Mouse (Mus musculus) CH12.LX (cell line): ENCODE results near the gene Fv1. TPM values are rescaled to one million over a fixed set of nuclear protein-coding genes. Genes with fewer than 3 reads are reported as not detected.

Experiments
- DNase-seq: peaks from one replicate; pipeline ENCODE4 v3.0.0-alpha.2; 2013; ENCODE audit errors: extremely low read depth
- H3K27ac ChIP-seq: 2 replicates; pipeline ENCODE4 v1.5.1; 2012; ENCODE audit warnings: low read depth, mild to moderate bottlenecking, control low read depth, moderate library complexity; ENCODE audit not compliant: insufficient read depth
- H3K27me3 ChIP-seq: replicated peaks from 2 replicates; pipeline ENCODE3; 2012; ENCODE audit warnings: inconsistent platforms
- H3K36me3 ChIP-seq, 2 experiments: replicated peaks in 1 of 2; 2 replicates each; pipeline versions ENCODE3 to v1.6.1; 2012; ENCODE audit warnings: inconsistent platforms in 1 of 2, low read length in 1 of 2, mild to moderate bottlenecking in 1 of 2, mixed read lengths in 1 of 2, moderate library complexity in 1 of 2; ENCODE audit not compliant: control insufficient read depth in 1 of 2, insufficient read depth in 1 of 2
- H3K4me1 ChIP-seq, 2 experiments: 2 replicates each; pipeline ENCODE4 v1.6.1; 2012; ENCODE audit warnings: inconsistent platforms in 1 of 2, moderate library complexity in 1 of 2; ENCODE audit not compliant: insufficient read depth in 2 of 2, control insufficient read depth in 1 of 2
- H3K4me2 ChIP-seq: 2 replicates; pipeline ENCODE4 v1.6.1; 2012; ENCODE audit warnings: low read depth, mild to moderate bottlenecking, control low read depth; ENCODE audit not compliant: poor library complexity, insufficient read depth, severe bottlenecking
- H3K4me3 ChIP-seq, 3 experiments: fragments of 150-350 bp in 1 of 3; sonication (generic) in 1 of 3; replicated peaks in 1 of 3; 2 replicates each; pipeline versions ENCODE3 to v1.5.1; 2011 to 2012; ENCODE audit warnings: low read depth in 2 of 3, low read length in 2 of 3, mild to moderate bottlenecking in 2 of 3, moderate library complexity in 2 of 3, control low read depth in 1 of 3, improper control_type of control experiment in 1 of 3, inconsistent platforms in 1 of 3, mixed read lengths in 1 of 3; ENCODE audit not compliant: poor library complexity in 1 of 3
- H3K79me2 ChIP-seq: replicated peaks from 2 replicates; pipeline ENCODE4 v1.6.1; 2012; ENCODE audit warnings: mild to moderate bottlenecking, moderate library complexity; ENCODE audit not compliant: control insufficient read depth, poor library complexity, insufficient read depth, severe bottlenecking; ENCODE audit errors: extremely low read depth
- H3K9ac ChIP-seq: 2 replicates; pipeline ENCODE4 v1.6.1; 2012; ENCODE audit warnings: low read depth, mild to moderate bottlenecking, control low read depth, moderate library complexity; ENCODE audit not compliant: insufficient read depth
- H3K9me3 ChIP-seq: replicated peaks from 2 replicates; pipeline ENCODE3; 2012; ENCODE audit warnings: low read length, inconsistent platforms, mixed read lengths
- BHLHE40 ChIP-seq: IDR thresholded peaks from 2 replicates; pipeline ENCODE4 v1.6.1; 2011; ENCODE audit warnings: mild to moderate bottlenecking, low read depth, low read length, improper control_type of control experiment
- CHD1 ChIP-seq: IDR thresholded peaks from 2 replicates; pipeline ENCODE4 v1.6.1; 2012; ENCODE audit warnings: low read depth, low read length, improper control_type of control experiment, inconsistent platforms
- CHD2 ChIP-seq: IDR thresholded peaks from 2 replicates; pipeline ENCODE4 v1.6.1; 2011; ENCODE audit warnings: low read length, improper control_type of control experiment
- CTCF ChIP-seq, 2 experiments: IDR thresholded peaks in 1 of 2; conservative IDR thresholded peaks in 1 of 2; 2 replicates each; pipeline ENCODE4 v1.5.1; 2011 to 2012; ENCODE audit warnings: low read depth in 2 of 2, low read length in 2 of 2, improper control_type of control experiment in 1 of 2, inconsistent platforms in 1 of 2, mild to moderate bottlenecking in 1 of 2, moderate library complexity in 1 of 2
- E2F4 ChIP-seq: IDR thresholded peaks from 2 replicates; pipeline ENCODE4 v1.6.1; 2011; ENCODE audit warnings: low read depth, low read length, improper control_type of control experiment; ENCODE audit not compliant: insufficient replicate concordance
- ELF1 ChIP-seq: IDR thresholded peaks from 2 replicates; pipeline ENCODE4 v1.6.1; 2014; ENCODE audit warnings: low read depth, mild to moderate bottlenecking, inconsistent platforms, low read length, improper control_type of control experiment
- EP300 ChIP-seq: IDR thresholded peaks from 2 replicates; pipeline ENCODE4 v1.6.1; 2011; ENCODE audit warnings: low read length, improper control_type of control experiment
- ETS1 ChIP-seq: conservative IDR thresholded peaks from 2 replicates; pipeline ENCODE4 v1.6.1; 2012; ENCODE audit warnings: low read depth, mild to moderate bottlenecking, inconsistent platforms, low read length, improper control_type of control experiment, moderate library complexity
- GABPA ChIP-seq: IDR thresholded peaks from 2 replicates; pipeline ENCODE4 v1.6.1; 2012; ENCODE audit warnings: low read depth, low read length, improper control_type of control experiment, inconsistent platforms; ENCODE audit not compliant: insufficient replicate concordance
- HCFC1 ChIP-seq: IDR thresholded peaks from 2 replicates; pipeline ENCODE4 v1.6.1; 2012; ENCODE audit warnings: low read depth, mild to moderate bottlenecking, inconsistent platforms, low read length, improper control_type of control experiment
- IRF4 ChIP-seq: IDR thresholded peaks from 2 replicates; pipeline ENCODE4 v1.6.1; 2014; ENCODE audit warnings: low read depth, mild to moderate bottlenecking, inconsistent platforms, low read length, improper control_type of control experiment
- JUN ChIP-seq: IDR thresholded peaks from 2 replicates; pipeline ENCODE4 v1.6.1; 2011; ENCODE audit warnings: low read depth, mild to moderate bottlenecking, low read length, improper control_type of control experiment, moderate library complexity; ENCODE audit not compliant: insufficient read depth
- JUND ChIP-seq: conservative IDR thresholded peaks from 2 replicates; pipeline ENCODE4 v1.6.1; 2011; ENCODE audit warnings: low read depth, low read length, improper control_type of control experiment
- KAT2A ChIP-seq: IDR thresholded peaks from 2 replicates; pipeline ENCODE4 v1.6.1; 2012; ENCODE audit warnings: low read length, improper control_type of control experiment, inconsistent platforms; ENCODE audit not compliant: insufficient replicate concordance
- MAFK ChIP-seq: IDR thresholded peaks from 2 replicates; pipeline ENCODE4 v1.6.1; 2011; ENCODE audit warnings: low read length, improper control_type of control experiment; ENCODE audit not compliant: insufficient replicate concordance
- MAX ChIP-seq: IDR thresholded peaks from 2 replicates; pipeline ENCODE4 v1.6.1; 2011; ENCODE audit warnings: low read length, improper control_type of control experiment
- MAZ ChIP-seq: IDR thresholded peaks from 2 replicates; pipeline ENCODE4 v1.6.1; 2012; ENCODE audit warnings: low read depth, mild to moderate bottlenecking, inconsistent platforms, low read length, improper control_type of control experiment, moderate library complexity
- MEF2A ChIP-seq: IDR thresholded peaks from 2 replicates; pipeline ENCODE4 v1.6.1; 2014; ENCODE audit warnings: low read depth, mild to moderate bottlenecking, inconsistent platforms, low read length, improper control_type of control experiment, borderline replicate concordance
- MXI1 ChIP-seq: IDR thresholded peaks from 2 replicates; pipeline ENCODE4 v1.6.1; 2011; ENCODE audit warnings: mild to moderate bottlenecking, low read depth, low read length, improper control_type of control experiment
- MYC ChIP-seq: IDR thresholded peaks from 2 replicates; pipeline ENCODE4 v1.6.1; 2011; ENCODE audit warnings: low read depth, mild to moderate bottlenecking, improper control_type of control experiment, low read length
- NELFE ChIP-seq: IDR thresholded peaks from 2 replicates; pipeline ENCODE4 v1.6.1; 2011; ENCODE audit warnings: low read depth, low read length, improper control_type of control experiment
- NRF1 ChIP-seq: IDR thresholded peaks from 2 replicates; pipeline ENCODE4 v1.6.1; 2014; ENCODE audit warnings: low read depth, mild to moderate bottlenecking, inconsistent platforms, low read length, improper control_type of control experiment, moderate library complexity
- PAX5 ChIP-seq: IDR thresholded peaks from 2 replicates; pipeline ENCODE4 v1.6.1; 2012; ENCODE audit warnings: low read length, inconsistent platforms, mixed read lengths
- POLR2A ChIP-seq: IDR thresholded peaks from 2 replicates; pipeline ENCODE4 v1.6.1; 2011; ENCODE audit warnings: low read depth, mild to moderate bottlenecking, improper control_type of control experiment, low read length
- POLR2AphosphoS2 ChIP-seq: IDR thresholded peaks from 2 replicates; pipeline ENCODE4 v1.6.1; 2011; ENCODE audit warnings: low read depth, low read length, improper control_type of control experiment
- RAD21 ChIP-seq: IDR thresholded peaks from 2 replicates; pipeline ENCODE4 v1.6.1; 2011; ENCODE audit warnings: low read depth, mild to moderate bottlenecking, low read length, improper control_type of control experiment, moderate library complexity
- RCOR1 ChIP-seq: conservative IDR thresholded peaks from 2 replicates; pipeline ENCODE4 v1.6.1; 2012; ENCODE audit warnings: low read depth, mild to moderate bottlenecking, inconsistent platforms, low read length, improper control_type of control experiment
- SIN3A ChIP-seq: IDR thresholded peaks from 2 replicates; pipeline ENCODE4 v1.6.1; 2012; ENCODE audit warnings: low read length, improper control_type of control experiment, inconsistent platforms
- SMC3 ChIP-seq: IDR thresholded peaks from 2 replicates; pipeline ENCODE4 v1.6.1; 2011; ENCODE audit warnings: low read depth, low read length, improper control_type of control experiment
- TBP ChIP-seq: conservative IDR thresholded peaks from 2 replicates; pipeline ENCODE4 v1.6.1; 2011; ENCODE audit warnings: low read depth, low read length, improper control_type of control experiment
- TCF12 ChIP-seq: IDR thresholded peaks from 2 replicates; pipeline ENCODE4 v1.6.1; 2014; ENCODE audit warnings: low read depth, mild to moderate bottlenecking, inconsistent platforms, low read length, improper control_type of control experiment
- UBTF ChIP-seq: IDR thresholded peaks from 2 replicates; pipeline ENCODE4 v1.6.1; 2012; ENCODE audit warnings: low read depth, mild to moderate bottlenecking, inconsistent platforms, low read length, improper control_type of control experiment, moderate library complexity
- USF1 ChIP-seq: IDR thresholded peaks from 2 replicates; pipeline ENCODE4 v1.6.1; 2014; ENCODE audit warnings: low read depth, mild to moderate bottlenecking, inconsistent platforms, low read length, improper control_type of control experiment
- USF2 ChIP-seq: conservative IDR thresholded peaks from 2 replicates; pipeline ENCODE4 v1.6.1; 2011; ENCODE audit warnings: low read depth, low read length, improper control_type of control experiment
- ZC3H11A ChIP-seq: IDR thresholded peaks from 2 replicates; pipeline ENCODE4 v1.6.1; 2012; ENCODE audit warnings: low read depth, mild to moderate bottlenecking, inconsistent platforms, low read length, improper control_type of control experiment
- ZKSCAN1 ChIP-seq: IDR thresholded peaks from 2 replicates; pipeline ENCODE4 v1.6.1; 2012; ENCODE audit warnings: low read depth, inconsistent platforms, low read length, improper control_type of control experiment, borderline replicate concordance
- ZMIZ1 ChIP-seq: IDR thresholded peaks from 2 replicates; pipeline ENCODE4 v1.6.1; 2012; ENCODE audit warnings: low read depth, mild to moderate bottlenecking, inconsistent platforms, low read length, improper control_type of control experiment
- ZNF384 ChIP-seq: IDR thresholded peaks from 2 replicates; pipeline ENCODE4 v1.6.1; 2012; ENCODE audit warnings: low read depth, low read length, improper control_type of control experiment, inconsistent platforms
- dilution Hi-C: fragments of 300-500 bp; cut with MboI; formaldehyde crosslinking; loops from 2 replicates; pipeline ENCODE4 v1.14.3; 2020; ENCODE audit warnings: low sequenced_read_pairs; ENCODE audit not compliant: extremely low pct_unique_long_range_greater_than_20kb, extremely low pct_ligation_motif_present
- in situ Hi-C: fragments of 300-500 bp; cut with MboI; formaldehyde crosslinking; loops from 3 replicates; pipeline ENCODE4 v1.14.3; 2019; ENCODE audit warnings: low sequenced_read_pairs, low pct_ligation_motif_present, low pct_unique_long_range_greater_than_20kb, mixed read lengths
- polyA plus RNA-seq: library from polyadenylated mRNA; unstranded; fragments of >175 nt; gene quantifications from 2 replicates; pipeline ENCODE4 v1.2.1, GENCODE M21; 2012; ENCODE audit warnings: low read depth; ENCODE audit not compliant: insufficient read length
- total RNA-seq, 2 experiments: library from RNA; depleted of rRNA; stranded (reverse); fragments of 300-350 nt in 1 of 2; fragments of >200 nt in 1 of 2; gene quantifications; 2 replicates each; pipeline ENCODE4 v1.2.3; 2012 to 2014

Gene Fv1
- total and polyA plus RNA-seq, 3 experiments, result 2.1 to 4.0 (median 3.0) TPM

DNA sequence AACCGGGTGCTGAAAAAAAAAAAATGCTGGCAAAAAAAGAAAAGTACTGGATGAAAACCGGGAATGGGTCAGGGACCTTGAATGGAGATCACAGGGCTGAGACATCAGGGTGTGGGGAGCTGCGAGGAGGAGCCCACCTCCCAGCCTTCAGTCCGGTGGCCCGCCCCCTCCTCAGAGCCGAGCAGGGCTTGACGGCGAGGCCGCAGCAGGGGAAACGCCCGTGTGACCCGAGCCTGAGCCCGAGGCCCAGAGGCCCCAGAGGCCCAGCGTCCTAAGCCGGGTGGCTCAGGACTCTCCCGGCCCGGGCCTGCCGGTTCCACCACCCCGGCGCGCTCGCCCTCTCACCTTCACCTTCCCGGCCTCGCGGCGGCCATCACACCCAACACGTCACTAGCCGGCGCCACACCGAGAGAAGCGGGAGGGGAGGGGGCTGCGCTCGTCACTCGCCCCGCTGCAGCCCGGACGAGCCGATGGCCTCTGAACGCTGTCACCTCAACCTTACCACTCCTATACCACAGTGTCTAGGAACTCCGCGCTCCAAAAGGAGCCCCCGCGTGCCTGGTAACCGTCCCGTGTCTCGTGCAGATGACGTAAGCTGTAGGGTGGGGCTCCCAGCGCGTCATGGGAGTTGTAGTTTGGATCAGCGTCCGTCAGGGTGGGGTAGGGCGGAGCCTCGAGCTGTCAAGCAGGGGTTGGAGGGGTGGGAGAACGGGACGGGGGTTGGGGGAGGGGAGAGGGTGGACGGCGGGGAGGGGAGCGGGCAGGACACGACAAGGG, 35.7 kb downstream of the Fv1 start, which contains the start of gene Mfn2:
Gene Mfn2, minus strand, starts transcription at position 392 of the 777 bp plus-strand sequence.
- H3K4me1 ChIP-seq, result peaks cover 10 to 15% of the 10 kb centered on the region in 2 experiments
- peak within 1 kb of the TSS; percentile 82 for H3K4me2 ChIP-seq
- H3K4me3 ChIP-seq, result peak within 1 kb of the TSS; percentile 83 to 95 (median 93)
- H3K9ac ChIP-seq, result peak within 1 kb of the TSS; percentile 92
- peak; percentile 86 for DNase-seq
- H3K27ac ChIP-seq, result peak within 1 kb of the TSS; percentile 82
- peaks cover 4% of the 10 kb centered on the region; the same call in 1 of the 2 replicates for H3K79me2 ChIP-seq
- H3K27me3 ChIP-seq, result peaks cover 8% of the 10 kb centered on the region
- H3K9me3 ChIP-seq, result no peaks in the 10 kb centered on the region
- in situ Hi-C loops (no loop called here), dilution Hi-C loops (no loop called here)
- H3K36me3 ChIP-seq, result peaks cover 17 to 37% of the 10 kb centered on the region in 2 experiments
- 0 out of 2 replicates have a peak, but pooled peaks have one; percentile 27 for TF ChIP-seq NELFE
- TF ChIP-seq RAD21, result no peak
- TF ChIP-seq MEF2A, result no peak
- no peak for TF ChIP-seq ZKSCAN1
- TF ChIP-seq MAX, result peak; percentile 39; the same call in 1 of the 2 replicates
- TF ChIP-seq ZNF384, result no peak
- no peak for TF ChIP-seq EP300
- TF ChIP-seq KAT2A, result peak; percentile 95; the same call in 1 of the 2 replicates
- no peak for TF ChIP-seq PAX5
- peak; percentile 66; the same call in 1 of the 2 replicates for TF ChIP-seq POLR2A
- no peak for TF ChIP-seq POLR2AphosphoS2
- TF ChIP-seq ETS1, result no peak
- TF ChIP-seq IRF4, result peak; percentile 60
- TF ChIP-seq RCOR1, result no peak
- no peak for TF ChIP-seq MAFK
- TF ChIP-seq ZMIZ1, result no peak; the same call in 1 of the 2 replicates
- peak; percentile 55; the same call in 1 of the 2 replicates for TF ChIP-seq GABPA
- peak; percentile 76 for TF ChIP-seq MXI1
- TF ChIP-seq SIN3A, result peak; percentile 93
- TF ChIP-seq E2F4, result no peak
- TF ChIP-seq HCFC1, result peak; percentile 96
- TF ChIP-seq MYC, result no peak
- TF ChIP-seq JUN, result no peak
- peak; percentile 65 for TF ChIP-seq ELF1
- peak; percentile 68; the same call in 1 of the 2 replicates for TF ChIP-seq CHD2
- peak; percentile 99 for TF ChIP-seq MAZ
- no peak for TF ChIP-seq CTCF (conservative IDR thresholded peaks at IDR 0.05 in 1 of 2, IDR thresholded peaks at IDR 0.05 in 1 of 2; ENCODE audit: low read depth in 2 of 2, low read length in 2 of 2)
- TF ChIP-seq USF1, result no peak
- no peak for TF ChIP-seq TBP
- TF ChIP-seq USF2, result no peak
- no peak for TF ChIP-seq ZC3H11A
- TF ChIP-seq NRF1, result no peak
- TF ChIP-seq CHD1, result no peak
- TF ChIP-seq UBTF, result no peak
- peak; percentile 63 for TF ChIP-seq TCF12
- TF ChIP-seq SMC3, result no peak
- TF ChIP-seq BHLHE40, result peak; percentile 69
- no peak for TF ChIP-seq JUND
